Mouse (Mus musculus) kidney, adult 11 months (tissue): ENCODE measurements around the gene 9930111J21Rik1.
"Not testable (repeated sequence)": the region's sequence is repeated elsewhere in the genome, so short reads cannot be mapped to it uniquely, and the experiment has no call there.

Experiments
- DNase-seq: peaks from one replicate; pipeline ENCODE4 v3.0.0; 2022

The 9930111J21Rik1 gene

DNA sequence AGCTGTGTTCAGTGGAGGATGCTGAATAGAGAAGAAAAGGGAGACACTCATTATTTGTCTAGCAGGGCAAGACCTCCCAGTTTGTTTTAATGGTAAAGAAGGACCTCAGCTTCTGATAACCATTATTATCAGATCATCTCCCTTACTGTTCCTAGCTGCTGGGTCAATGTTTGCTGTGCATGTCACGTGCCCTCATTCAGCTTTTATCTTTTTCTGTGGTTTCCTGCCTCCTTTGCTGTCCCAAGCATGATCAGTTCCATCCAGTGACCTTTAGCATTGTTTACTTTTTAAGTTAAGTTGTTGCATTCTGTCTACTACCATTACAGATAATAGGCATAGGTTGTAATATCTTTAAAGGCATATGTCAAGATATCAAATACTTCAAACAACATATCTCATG, 70.7 kb downstream of the 9930111J21Rik1 start:
- DNase-seq = no peak

DNA sequence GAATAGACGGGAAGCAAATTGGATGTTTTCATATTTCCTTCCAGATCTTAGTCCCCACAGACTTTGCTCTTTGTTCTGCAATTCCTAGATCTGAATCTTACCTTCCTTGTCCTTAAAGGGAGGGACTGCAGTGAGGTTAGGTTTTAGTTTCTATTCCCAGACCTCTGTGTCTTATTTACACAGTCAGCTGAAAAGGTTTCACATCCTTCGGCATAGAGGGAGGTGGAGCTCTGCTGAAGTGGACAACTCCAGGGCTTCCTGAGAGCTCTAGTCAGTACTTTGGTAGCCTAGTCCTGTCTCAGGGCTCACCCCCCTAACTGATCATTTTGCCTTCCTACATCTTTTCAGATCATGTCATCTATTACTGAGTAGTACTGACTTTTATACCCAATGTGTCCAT, 77.2 kb downstream of the 9930111J21Rik1 start, which contains the start of gene Gm5431:
Gene Gm5431 (minus strand): TSS at position 194 of the 400 bp plus-strand sequence.
- DNase-seq = no peak

DNA sequence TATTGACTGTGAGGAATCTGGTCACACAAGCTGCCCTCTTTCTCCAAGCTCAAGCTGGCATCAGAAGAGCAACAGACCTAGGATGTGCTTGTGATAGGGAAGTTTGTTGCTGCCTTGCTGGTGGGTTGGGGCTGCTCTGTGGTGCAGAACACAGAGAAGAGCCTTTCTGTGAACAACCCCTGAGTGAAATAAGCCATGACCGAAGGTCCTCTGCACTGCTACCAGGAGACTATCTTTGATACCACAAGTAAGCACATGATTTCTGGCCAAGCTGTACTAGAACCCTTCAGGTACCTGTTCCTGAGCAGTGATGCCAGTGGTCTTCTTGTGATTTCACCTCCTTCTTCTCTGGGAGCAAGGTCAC, 77.6 kb downstream of the 9930111J21Rik1 start:
- not testable (repeated sequence) for DNase-seq

DNA sequence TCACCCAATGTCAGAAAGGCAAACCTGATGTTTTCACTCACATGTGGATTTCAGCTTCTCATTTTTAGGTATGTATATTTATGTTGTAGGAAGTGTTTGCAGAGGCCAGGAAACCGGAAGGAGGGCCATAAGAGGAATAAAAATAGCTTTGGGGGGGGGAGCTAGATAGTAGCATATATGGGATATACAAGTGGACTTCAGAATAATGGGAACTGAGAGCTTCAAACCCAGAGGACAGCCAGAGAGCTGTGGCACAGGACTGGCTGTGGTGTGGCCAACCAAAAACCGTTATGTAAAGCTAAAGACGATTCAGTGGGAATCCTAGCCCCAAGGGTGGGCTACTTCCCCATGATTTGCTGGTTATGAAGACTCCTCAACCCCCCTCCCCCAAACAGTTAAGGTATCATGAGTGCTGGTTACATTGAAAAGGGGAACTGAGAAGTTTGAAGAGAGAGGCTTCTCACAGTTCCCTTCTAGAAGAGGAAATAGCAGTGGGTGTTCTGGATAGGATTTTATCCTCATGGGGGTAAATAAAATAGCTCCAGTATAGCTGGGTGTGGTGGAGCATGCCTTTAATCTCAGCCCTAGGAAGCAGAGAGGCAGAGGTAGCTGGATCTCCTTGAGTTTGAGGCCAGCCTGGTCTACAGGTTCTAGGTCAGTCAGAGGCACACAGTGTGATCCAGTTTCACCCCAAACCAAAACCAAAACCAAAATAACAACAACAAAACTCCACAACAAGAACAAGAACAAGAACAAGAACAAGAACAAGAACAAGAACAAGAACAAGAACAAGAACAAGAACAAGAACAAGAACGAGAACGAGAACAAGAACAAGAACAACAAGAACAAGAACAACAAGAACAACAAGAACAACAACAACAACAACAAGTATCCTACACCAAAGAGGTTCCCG, 78.3 kb downstream of the 9930111J21Rik1 start:
- DNase-seq = not testable (repeated sequence)

DNA sequence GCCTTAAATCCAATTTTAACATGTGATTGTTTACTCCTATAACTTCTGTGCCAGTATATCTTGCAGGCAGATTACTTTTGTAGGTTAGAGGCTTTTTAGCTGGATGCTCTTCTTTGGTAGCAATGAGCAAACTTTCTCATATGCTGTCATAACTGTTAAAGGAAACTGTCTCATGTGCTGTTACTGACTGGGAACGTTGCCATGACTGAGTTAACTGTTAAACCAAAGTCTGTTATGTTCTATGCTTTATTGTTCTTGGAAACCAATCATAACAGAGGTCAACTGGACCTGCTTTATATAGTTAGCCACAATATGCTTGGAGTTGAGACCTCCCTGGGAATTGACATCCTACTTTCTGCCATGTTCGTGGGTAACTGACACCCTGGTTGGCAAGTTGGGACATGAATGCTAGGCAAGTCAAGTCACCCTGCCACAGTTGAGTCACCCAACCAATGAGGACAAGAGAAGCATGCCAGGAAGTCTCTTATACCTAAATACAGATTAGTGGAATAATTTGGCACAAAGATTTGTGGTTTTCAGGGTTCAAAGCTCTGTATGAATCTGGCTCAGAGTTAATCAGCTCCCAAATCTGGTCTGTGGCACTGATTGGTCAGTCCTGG, 80.3 kb downstream of the 9930111J21Rik1 start:
- no peak for DNase-seq
